Mouse (Mus musculus) intestine, postnatal 0 days (tissue): ENCODE data around the gene Gm49450. TPM values are rescaled to one million over a fixed set of nuclear protein-coding genes. Genes with fewer than 3 reads are reported as not detected.
"Not testable (repeated sequence)": the region's sequence is repeated elsewhere in the genome, so short reads cannot be mapped to it uniquely, and the experiment has no call there.

Experiments
- ATAC-seq: fragments of 200-750 bp; cut with Nextera tagmentation; 2 replicates; pipeline ENCODE4 v1.8.0; 2017; ENCODE audit warnings: mild to moderate bottlenecking, moderate TSS enrichment, moderate library complexity
- H3K27ac ChIP-seq: fragments of 300-500 bp; sonication (generic); 2 replicates; pipeline ENCODE4 v1.5.1; 2014; ENCODE audit warnings: mild to moderate bottlenecking, low read depth, low read length, moderate library complexity
- H3K27me3 ChIP-seq: fragments of 300-500 bp; sonication (generic); replicated peaks from 2 replicates; pipeline ENCODE4 v1.6.1; 2014; ENCODE audit warnings: low read length, mixed read lengths; ENCODE audit not compliant: control insufficient read depth, insufficient read depth
- H3K36me3 ChIP-seq: fragments of 300-500 bp; sonication (generic); 2 replicates; pipeline ENCODE4 v1.6.1; 2014; ENCODE audit warnings: mild to moderate bottlenecking, moderate library complexity; ENCODE audit not compliant: control insufficient read depth, insufficient read depth
- H3K4me1 ChIP-seq: fragments of 300-500 bp; sonication (generic); replicated peaks from 2 replicates; pipeline ENCODE4 v1.6.1; 2014; ENCODE audit warnings: antibody characterized with exemption, low read length, mixed read lengths; ENCODE audit not compliant: control insufficient read depth, insufficient read depth
- H3K4me2 ChIP-seq: fragments of 300-500 bp; sonication (generic); replicated peaks from 2 replicates; pipeline ENCODE4 v1.6.1; 2014; ENCODE audit warnings: low read depth, mild to moderate bottlenecking, moderate library complexity
- H3K4me3 ChIP-seq: fragments of 300-500 bp; sonication (generic); 2 replicates; pipeline ENCODE4 v1.5.1; 2014; ENCODE audit warnings: low read depth, low read length
- H3K9ac ChIP-seq: fragments of 300-500 bp; sonication (generic); 2 replicates; pipeline ENCODE4 v1.6.1; 2014; ENCODE audit warnings: mild to moderate bottlenecking, low read depth, low read length
- H3K9me3 ChIP-seq: fragments of 300-500 bp; sonication (generic); 2 replicates; pipeline ENCODE4 v1.6.1; 2016; ENCODE audit warnings: mixed run types; ENCODE audit not compliant: control insufficient read depth
- CTCF ChIP-seq: sonication (generic); IDR thresholded peaks from 2 replicates; pipeline ENCODE4 v1.5.1; 2016; ENCODE audit warnings: low read depth, mild to moderate bottlenecking, control low read depth, antibody characterized with exemption, moderate library complexity
- WGBS: fragments of 180-500 bp; shearing (Covaris S2); extraction: QIAGEN DNeasy Blood & Tissue Kit; methylation state at CpG from one replicate; pipeline ENCODE4 v1.1.7; 2014; 5-methylcytosine and 5-hydroxymethylcytosine counted together
- polyA plus RNA-seq: library from polyadenylated mRNA; unstranded; fragments of >200 nt; fragmentation: Nextera tagmentation; extraction: Ambion mirVana; gene quantifications from 2 replicates; pipeline ENCODE4 v1.2.1, GENCODE M21; 2015

The Gm49450 gene
- polyA plus RNA-seq, 1 experiment from 2014 or later, result not detected

DNA sequence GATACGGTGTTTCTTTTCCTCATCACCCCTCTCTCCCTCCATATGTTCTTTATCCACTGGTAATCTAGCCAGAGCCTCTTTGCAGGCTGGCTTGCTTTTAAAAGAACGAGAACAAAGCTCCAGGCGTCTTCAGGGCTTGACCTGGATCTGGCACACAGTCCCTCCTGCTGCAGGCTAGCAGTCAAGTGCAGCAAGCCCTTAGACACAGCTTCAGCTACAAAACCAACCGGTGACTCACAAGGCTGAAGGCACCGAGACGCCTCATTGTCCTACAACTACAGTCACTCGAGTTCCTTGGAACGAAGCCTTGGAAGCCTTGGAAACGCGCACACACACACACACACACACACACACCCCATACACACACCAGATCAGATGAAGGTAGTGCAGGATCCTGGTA lies 12.5 kb downstream of the Gm49450 start:
- no peaks in the 10 kb centered on the region for H3K9me3 ChIP-seq
- H3K36me3 ChIP-seq, result no peaks in the 10 kb centered on the region
- no peak overlapping the region for H3K9ac ChIP-seq
- no peak for TF ChIP-seq CTCF
- 79% methylated on average over 10 of the region's 10 CpGs for WGBS
- H3K27me3 ChIP-seq, result no peaks in the 10 kb centered on the region
- no peak overlapping the region for H3K4me2 ChIP-seq
- H3K27ac ChIP-seq, result no peak overlapping the region
- no peak for ATAC-seq
- H3K4me1 ChIP-seq, result no peaks in the 10 kb centered on the region
- no peak overlapping the region for H3K4me3 ChIP-seq

DNA sequence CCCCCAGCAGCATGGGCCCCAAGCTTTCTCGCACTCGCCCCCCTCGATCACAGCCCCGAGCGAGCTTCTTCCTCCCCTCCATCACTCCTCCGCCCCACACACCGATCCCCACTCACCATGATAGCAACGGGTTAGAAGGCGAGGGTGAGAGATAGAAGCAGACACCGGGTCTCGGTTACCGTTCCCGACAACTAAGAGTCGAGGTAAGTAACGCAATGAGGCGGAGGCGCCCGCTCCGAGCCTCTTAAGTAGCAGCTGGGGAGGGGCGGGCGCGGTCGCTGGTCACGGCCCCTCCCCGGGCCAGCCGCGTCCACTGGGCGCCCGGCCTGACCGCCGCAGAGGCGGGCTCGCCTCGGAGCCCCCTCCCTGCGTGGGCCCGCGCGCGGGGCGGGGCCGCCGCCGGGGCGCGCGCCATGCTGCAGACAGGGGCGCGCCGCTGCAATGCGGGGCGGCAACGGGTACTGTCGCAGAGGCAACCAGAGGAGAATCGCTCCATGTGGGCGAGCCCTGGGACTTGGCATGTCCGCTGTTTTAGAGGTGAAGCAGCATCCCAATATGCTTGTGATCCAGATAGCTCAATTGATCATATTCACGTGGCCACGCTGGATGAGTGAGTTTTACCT lies 19.0 kb downstream of the Gm49450 start, which contains the start of gene Tuba1b:
TSS of gene Tuba1b (minus strand) at position 349 of the 623 bp plus-strand sequence.
- Histone ChIP-seq H3K27ac (peak within 1 kb of the TSS; percentile 70), H3K4me1 (peaks cover 4% of the 10 kb centered on the region; the same call in 1 of the 2 replicates), H3K36me3 (peaks cover 9% of the 10 kb centered on the region; the same call in 1 of the 2 replicates), H3K4me2 (peak within 1 kb of the TSS; percentile 76), H3K9me3 (no peaks in the 10 kb centered on the region), H3K4me3 (peak within 1 kb of the TSS; percentile 66), H3K27me3 (no peaks in the 10 kb centered on the region), H3K9ac (peak within 1 kb of the TSS; percentile 52)
- WGBS, result under 1% methylated on average over 56 of the region's 58 CpGs
- peak; percentile 96 for ATAC-seq
- peak; percentile 27; the same call in 1 of the 2 replicates for TF ChIP-seq CTCF

DNA sequence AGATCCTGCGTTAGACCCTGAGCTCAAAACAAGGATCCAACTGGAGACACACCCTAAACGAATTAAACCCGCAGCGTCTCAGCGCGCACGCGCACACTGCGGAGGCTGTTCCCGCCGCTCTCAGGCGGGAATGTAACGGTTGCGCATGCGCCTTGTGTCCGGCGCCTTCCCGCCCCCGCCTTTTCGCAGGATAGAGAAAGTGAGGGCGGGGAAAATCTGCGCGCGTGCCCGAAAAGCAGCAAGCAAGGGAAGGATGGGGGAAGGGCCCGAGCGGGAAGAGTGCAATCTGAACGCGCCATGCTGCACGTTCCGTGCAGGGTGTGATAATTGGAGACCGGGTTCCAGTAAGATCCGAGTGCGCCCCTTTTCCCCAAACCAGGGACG lies 19.5 kb downstream of the Gm49450 start:
- Histone ChIP-seq H3K9me3 (no peaks in the 10 kb centered on the region), H3K9ac (peak overlapping the region; percentile 52), H3K27me3 (no peaks in the 10 kb centered on the region), H3K4me3 (peak overlapping the region; percentile 66), H3K4me2 (peak overlapping the region; percentile 76), H3K36me3 (peaks cover 9% of the 10 kb centered on the region; the same call in 1 of the 2 replicates), H3K27ac (peak overlapping the region; percentile 70), H3K4me1 (peaks cover 4% of the 10 kb centered on the region; the same call in 1 of the 2 replicates)
- no peak for TF ChIP-seq CTCF
- under 1% methylated on average over 35 of the region's 35 CpGs for WGBS
- ATAC-seq, result peak; percentile 85

DNA sequence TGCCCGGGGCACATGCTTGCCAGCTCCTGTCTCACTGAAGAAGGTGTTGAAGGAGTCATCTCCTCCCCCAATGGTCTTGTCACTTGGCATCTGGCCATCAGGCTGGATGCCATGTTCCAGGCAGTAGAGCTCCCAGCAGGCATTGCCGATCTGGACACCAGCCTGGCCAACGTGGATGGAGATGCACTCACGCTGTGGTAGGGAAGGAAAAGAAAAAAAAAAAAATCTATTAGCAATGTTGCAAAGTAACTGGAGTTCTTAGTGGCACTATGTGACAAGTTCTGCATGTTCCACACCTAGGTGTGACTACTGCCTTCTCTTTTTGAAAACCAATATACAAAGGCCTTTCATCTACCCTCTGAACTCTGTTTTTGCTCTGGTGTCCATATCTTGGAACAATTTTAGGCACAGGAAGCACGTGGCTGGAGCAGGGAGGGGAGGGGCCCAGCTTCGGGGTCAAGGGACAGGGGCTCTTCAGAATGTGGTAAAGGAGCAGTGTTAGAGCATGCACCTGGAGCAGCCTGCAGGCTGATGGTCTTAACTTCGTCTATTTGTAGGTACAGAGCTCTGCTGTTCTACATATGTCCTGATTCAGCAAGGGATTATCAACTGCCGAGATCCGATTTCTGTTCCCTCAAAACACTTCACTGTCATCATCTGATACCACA lies 20.2 kb downstream of the Gm49450 start:
- H3K9me3 ChIP-seq, H3K27ac ChIP-seq, H3K27me3 ChIP-seq, H3K36me3 ChIP-seq, H3K4me1 ChIP-seq, ATAC-seq: not testable (repeated sequence)
- peak overlapping the region; percentile 52; the same call in 1 of the 2 replicates for H3K9ac ChIP-seq
- H3K4me3 ChIP-seq, result peak overlapping the region; percentile 66
- peak overlapping the region; percentile 76 for H3K4me2 ChIP-seq
- 10% methylated on average over 8 of the region's 9 CpGs for WGBS

DNA sequence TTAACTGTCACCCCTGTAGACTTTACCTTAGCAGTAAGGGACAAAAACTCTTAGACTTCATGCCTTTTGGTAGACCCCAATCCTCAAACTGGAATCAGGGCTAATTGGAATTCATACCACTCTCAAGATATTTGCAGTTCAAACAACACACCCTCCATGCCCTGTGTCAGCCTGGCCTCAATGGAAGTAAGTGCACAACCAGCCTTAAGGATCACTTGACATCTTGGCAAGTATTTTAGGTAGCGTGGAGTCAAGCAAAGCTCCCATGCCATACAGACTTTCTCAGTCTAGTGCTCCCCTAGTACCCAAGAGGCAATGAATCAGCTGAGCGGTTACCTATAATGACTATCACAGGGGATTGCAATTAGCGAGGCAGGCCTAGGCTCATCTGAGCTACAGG lies 22.4 kb downstream of the Gm49450 start:
- H3K4me2 ChIP-seq, result no peak overlapping the region
- H3K36me3 ChIP-seq, result peaks cover 9% of the 10 kb centered on the region; the same call in 1 of the 2 replicates
- no peak overlapping the region for H3K4me3 ChIP-seq
- no peak for TF ChIP-seq CTCF
- H3K27me3 ChIP-seq, result no peaks in the 10 kb centered on the region
- no peak overlapping the region for H3K9ac ChIP-seq
- no peak overlapping the region for H3K27ac ChIP-seq
- H3K4me1 ChIP-seq, result peaks cover 4% of the 10 kb centered on the region; the same call in 1 of the 2 replicates
- no peak for ATAC-seq
- no peaks in the 10 kb centered on the region for H3K9me3 ChIP-seq
- 78% methylated on average over 3 of the region's 3 CpGs for WGBS

DNA sequence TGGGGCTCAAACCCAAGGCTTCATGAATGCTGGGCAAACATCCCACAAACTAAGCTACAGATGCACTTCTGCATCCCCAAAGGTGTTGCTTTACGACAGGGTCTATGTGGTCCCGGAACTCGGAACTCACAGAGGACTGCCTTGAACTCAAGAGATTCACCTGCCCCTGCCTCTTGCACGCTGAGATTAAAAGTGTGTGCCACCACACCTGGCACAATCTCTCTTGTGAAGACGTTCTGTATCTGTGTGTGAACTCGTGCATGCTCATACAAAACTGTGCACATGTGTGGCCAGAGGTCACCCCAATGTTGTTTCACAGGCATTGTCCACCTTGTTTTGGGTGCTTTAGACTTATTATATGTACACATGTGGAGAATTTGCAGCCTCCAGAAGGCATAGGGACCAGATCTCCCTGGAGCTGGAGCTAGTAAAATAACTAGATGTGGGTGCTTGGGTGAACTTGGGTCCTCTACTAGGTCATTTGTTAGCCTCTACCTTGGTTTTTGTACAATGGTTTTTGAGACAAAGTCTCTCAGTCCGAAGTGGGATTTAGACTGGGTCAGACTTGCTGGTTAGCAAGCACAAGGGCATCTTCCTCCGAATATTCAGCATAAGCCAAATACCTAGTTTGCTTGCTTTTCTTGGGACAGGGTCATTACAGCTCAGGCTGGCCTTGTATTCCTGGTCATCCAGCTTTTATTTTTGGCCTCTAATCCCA lies 23.2 kb downstream of the Gm49450 start:
- no peaks in the 10 kb centered on the region for H3K27me3 ChIP-seq
- no peak for ATAC-seq
- H3K36me3 ChIP-seq, result peaks cover 9% of the 10 kb centered on the region; the same call in 1 of the 2 replicates
- TF ChIP-seq CTCF, result no peak
- H3K4me2 ChIP-seq, result no peak overlapping the region
- H3K4me3 ChIP-seq, result no peak overlapping the region
- no peaks in the 10 kb centered on the region for H3K4me1 ChIP-seq
- H3K9me3 ChIP-seq, result no peaks in the 10 kb centered on the region
- WGBS, result 41% methylated on average over 8 of the region's 8 CpGs
- H3K9ac ChIP-seq, result no peak overlapping the region
- no peak overlapping the region for H3K27ac ChIP-seq
